In genomic region chr9:66120106-66120505, GRCm38 (mm10) we compare ENCODE assay signal across 1 mouse cellular context.
TF ChIP-seq lines count a peak whose summit lies in the region.

No protein-coding gene starts in this region.

TF ChIP-seq in MEL, 35 proteins besides CTCF, POLR2A, EP300 and RAD21:
- TF ChIP-seq TCF12 (IDR thresholded peaks at IDR 0.05; ENCODE audit: low read depth, low read length) (peak; percentile 29; the same call in 1 of the 2 replicates), MYB (IDR thresholded peaks at IDR 0.05; ENCODE audit: low read depth, low read length) (peak; percentile 86), CHD2 (IDR thresholded peaks at IDR 0.05; ENCODE audit: low read length) (no peak), MAX (IDR thresholded peaks at IDR 0.05; ENCODE audit: low read length) (no peak), TAL1 (IDR thresholded peaks at IDR 0.05; ENCODE audit: low read length) (peak; percentile 78), TBP (IDR thresholded peaks at IDR 0.05; ENCODE audit: low read depth, low read length) (0 out of 2 replicates have a peak, but pooled peaks have one; percentile 20), USF1 (IDR thresholded peaks at IDR 0.05; ENCODE audit: low read depth, low read length) (peak; percentile 27; the same call in 1 of the 2 replicates), POLR2AphosphoS2 (IDR thresholded peaks at IDR 0.05; ENCODE audit: low read length) (no peak), MYC (IDR thresholded peaks at IDR 0.05; ENCODE audit: low read depth, low read length) (no peak; the same call in 1 of the 2 replicates), E2F4 (IDR thresholded peaks at IDR 0.05; ENCODE audit: borderline replicate concordance, low read depth, low read length) (no peak), ETS1 (IDR thresholded peaks at IDR 0.05; ENCODE audit: low read depth, low read length) (peak; percentile 57; the same call in 1 of the 2 replicates), KAT2A (conservative IDR thresholded peaks at IDR 0.05; ENCODE audit: low read depth, low read length) (no peak), MXI1 (IDR thresholded peaks at IDR 0.05; ENCODE audit: low read depth, low read length) (no peak; the same call in 1 of the 2 replicates), BHLHE40 (IDR thresholded peaks at IDR 0.05; ENCODE audit: borderline replicate concordance, low read depth, low read length) (no peak), USF2 (IDR thresholded peaks at IDR 0.05; ENCODE audit: borderline replicate concordance in 1 of 2, insufficient read depth in 1 of 2, low read depth in 1 of 2, low read length in 2 of 2) (no peak), MAFK (IDR thresholded peaks at IDR 0.05; ENCODE audit: borderline replicate concordance, low read depth, low read length) (no peak), GATA1 (IDR thresholded peaks at IDR 0.05; ENCODE audit: low read depth, low read length) (peak; percentile 62; the same call in 1 of the 2 replicates)
